Mouse (Mus musculus) intestine, embryonic 15.5 days (tissue): Measurements from ENCODE around the gene Dync1li1. TPM values are rescaled to one million over a fixed set of nuclear protein-coding genes. Genes with fewer than 3 reads are reported as not detected.
"Not testable (repeated sequence)": the region's sequence is repeated elsewhere in the genome, so short reads cannot be mapped to it uniquely, and the experiment has no call there.

Source experiments
- ATAC-seq: fragments of 200-750 bp; cut with Nextera tagmentation; 2 replicates; pipeline ENCODE4 v1.8.0; 2017; ENCODE audit warnings: moderate TSS enrichment, moderate library complexity
- H3K27ac ChIP-seq: fragments of 300-500 bp; sonication (generic); 2 replicates; pipeline ENCODE4 v1.5.1; 2015; ENCODE audit warnings: mild to moderate bottlenecking, inconsistent platforms
- H3K27me3 ChIP-seq: fragments of 300-500 bp; sonication (generic); replicated peaks from 2 replicates; pipeline ENCODE4 v1.6.1; 2015; ENCODE audit warnings: inconsistent platforms
- H3K36me3 ChIP-seq: fragments of 300-500 bp; sonication (generic); 2 replicates; pipeline ENCODE4 v1.6.1; 2015; ENCODE audit warnings: inconsistent platforms
- H3K4me1 ChIP-seq: fragments of 300-500 bp; sonication (generic); replicated peaks from 2 replicates; pipeline ENCODE4 v1.6.1; 2015; ENCODE audit warnings: inconsistent platforms
- H3K4me2 ChIP-seq: fragments of 300-500 bp; sonication (generic); replicated peaks from 2 replicates; pipeline ENCODE4 v1.6.1; 2015; ENCODE audit warnings: mild to moderate bottlenecking, inconsistent platforms
- H3K4me3 ChIP-seq: fragments of 300-500 bp; sonication (generic); replicated peaks from 2 replicates; pipeline ENCODE4 v1.5.1; 2015; ENCODE audit warnings: inconsistent platforms
- H3K9ac ChIP-seq: fragments of 300-500 bp; sonication (generic); 2 replicates; pipeline ENCODE4 v1.6.1; 2015; ENCODE audit warnings: inconsistent platforms
- H3K9me3 ChIP-seq: fragments of 300-500 bp; sonication (generic); 2 replicates; pipeline ENCODE4 v1.6.1; 2016; ENCODE audit warnings: inconsistent platforms
- WGBS: fragments of 180-500 bp; shearing (Covaris S2); methylation state at CpG from one replicate; pipeline ENCODE4 v1.1.7; 2015; 5-methylcytosine and 5-hydroxymethylcytosine counted together
- polyA plus RNA-seq: library from polyadenylated mRNA; unstranded; fragments of >200 nt; fragmentation: Nextera tagmentation; extraction: Ambion mirVana; gene quantifications from 2 replicates; pipeline ENCODE4 v1.2.1, GENCODE M21; 2015

Dync1li1 gene
- polyA plus RNA-seq, 1 experiment from 2014 or later: 49.9 TPM

DNA sequence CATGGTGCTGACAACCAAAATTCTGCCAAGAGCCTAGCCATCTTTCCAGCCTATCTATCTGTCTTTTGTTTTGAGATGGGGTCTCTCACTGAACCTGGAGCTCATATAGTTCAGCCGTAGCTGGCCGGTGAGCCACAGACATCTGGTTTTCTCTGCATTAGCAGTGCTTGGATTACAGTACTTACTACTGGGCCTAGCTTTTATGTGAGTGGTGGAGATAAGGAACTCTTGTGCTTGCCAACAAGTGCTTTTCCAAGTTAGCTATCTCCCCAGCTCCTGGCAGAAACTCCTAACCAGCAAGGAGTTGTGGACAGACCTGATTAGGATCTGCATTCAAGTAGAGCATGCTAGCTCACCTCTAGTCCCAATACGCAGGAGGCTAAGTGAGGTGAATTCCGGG, 19.2 kb downstream of the Dync1li1 start:
- Histone ChIP-seq H3K4me2 (no peak overlapping the region), H3K4me1 (no peaks in the 10 kb centered on the region), H3K9me3 (no peaks in the 10 kb centered on the region), H3K9ac (no peak overlapping the region), H3K4me3 (no peak overlapping the region), H3K36me3 (peaks cover 23% of the 10 kb centered on the region), H3K27ac (no peak overlapping the region), H3K27me3 (no peaks in the 10 kb centered on the region)
- 93% methylated on average over 4 of the region's 4 CpGs for WGBS
- no peak for ATAC-seq

DNA sequence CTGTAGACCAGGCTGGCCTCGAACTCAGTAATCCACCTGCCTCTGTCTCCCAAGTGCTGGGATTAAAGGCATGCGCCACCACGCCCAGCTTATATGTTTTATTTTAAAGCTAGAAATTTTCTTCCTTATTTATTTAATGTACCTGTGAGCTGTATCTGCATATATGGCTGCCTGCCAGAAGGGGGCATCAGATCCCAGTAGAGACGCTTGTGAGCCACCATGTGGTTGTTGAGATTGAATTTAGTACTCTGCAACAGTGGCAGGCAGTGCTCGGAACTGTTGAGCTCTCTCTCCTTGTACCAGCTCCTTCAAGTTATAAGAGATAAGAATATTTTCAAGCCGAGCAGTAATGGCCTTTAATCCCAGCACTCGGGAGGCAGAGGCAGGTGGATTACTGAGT, 21.8 kb downstream of the Dync1li1 start:
- Histone ChIP-seq H3K27ac (no peak overlapping the region), H3K4me1 (no peaks in the 10 kb centered on the region), H3K4me2 (no peak overlapping the region), H3K4me3 (no peak overlapping the region), H3K9ac (no peak overlapping the region), H3K9me3 (no peaks in the 10 kb centered on the region), H3K27me3 (no peaks in the 10 kb centered on the region), H3K36me3 (peaks cover 30% of the 10 kb centered on the region)
- ATAC-seq: no peak
- WGBS: 78% methylated on average over 7 of the region's 7 CpGs

DNA sequence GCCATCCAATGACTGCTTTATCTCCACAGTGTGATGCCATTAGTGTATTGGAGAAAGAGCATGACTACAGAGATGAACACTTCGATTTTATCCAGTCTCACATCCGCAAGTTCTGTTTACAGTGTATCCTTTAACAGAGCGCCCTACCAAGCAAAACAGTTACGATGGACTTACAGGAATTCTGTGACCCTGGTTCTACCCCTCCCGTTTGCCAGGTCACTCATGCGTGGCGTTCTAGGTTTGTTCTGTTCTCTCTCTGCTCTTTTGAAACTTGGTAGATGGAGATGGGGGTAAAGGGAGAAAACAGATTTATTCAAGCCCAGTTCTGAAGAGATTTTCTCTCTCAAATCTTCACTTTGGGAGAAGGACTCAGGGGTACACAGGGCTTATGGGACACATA, 24.9 kb downstream of the Dync1li1 start:
- H3K9ac ChIP-seq: no peak overlapping the region
- peaks cover 29% of the 10 kb centered on the region for H3K36me3 ChIP-seq
- H3K4me3 ChIP-seq: no peak overlapping the region
- H3K9me3 ChIP-seq: no peaks in the 10 kb centered on the region
- H3K4me2 ChIP-seq: no peak overlapping the region
- H3K4me1 ChIP-seq: no peaks in the 10 kb centered on the region
- WGBS: 88% methylated on average over 7 of the region's 7 CpGs
- no peak for ATAC-seq
- no peaks in the 10 kb centered on the region for H3K27me3 ChIP-seq
- H3K27ac ChIP-seq: no peak overlapping the region

DNA sequence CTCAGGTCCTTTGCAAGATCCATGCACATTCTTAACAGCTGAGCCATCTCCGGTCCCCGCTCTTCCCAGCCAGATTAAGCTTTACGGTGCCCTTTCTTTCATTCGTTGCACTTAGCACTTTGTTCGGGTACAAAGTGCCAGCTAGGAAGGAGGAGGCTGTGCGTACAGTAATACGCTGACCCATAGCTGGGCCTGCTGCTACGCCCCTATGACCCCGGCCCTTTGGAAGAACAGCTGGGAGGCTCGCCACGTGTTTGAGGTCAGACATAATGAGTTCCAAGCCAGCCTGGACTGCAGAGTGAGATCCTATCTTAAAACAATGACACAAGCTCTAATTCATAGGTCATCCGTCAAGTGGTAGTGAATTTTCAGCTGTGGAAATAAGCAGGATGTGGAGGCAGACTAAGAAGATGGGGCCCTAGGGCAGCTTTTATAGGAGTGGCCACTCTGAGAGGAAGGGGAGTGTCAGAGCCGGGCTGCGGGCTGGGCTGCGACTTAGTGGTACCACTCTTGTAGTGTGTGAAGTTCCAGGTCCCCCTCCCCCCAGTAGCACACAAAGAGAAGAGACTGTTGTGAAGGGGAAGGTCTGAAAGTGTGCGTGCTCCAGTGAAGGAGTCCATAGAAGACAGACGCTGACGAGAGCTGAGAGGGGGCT, 28.2 kb downstream of the Dync1li1 start:
- Histone ChIP-seq H3K27me3 (no peaks in the 10 kb centered on the region), H3K9me3 (no peaks in the 10 kb centered on the region), H3K9ac (no peak overlapping the region), H3K4me2 (no peak overlapping the region), H3K27ac (no peak overlapping the region), H3K4me3 (no peak overlapping the region), H3K36me3 (peaks cover 39% of the 10 kb centered on the region), H3K4me1 (no peaks in the 10 kb centered on the region)
- ATAC-seq: peak; percentile 39; the same call in 1 of the 2 replicates
- WGBS: 73% methylated on average over 18 of the region's 18 CpGs

DNA sequence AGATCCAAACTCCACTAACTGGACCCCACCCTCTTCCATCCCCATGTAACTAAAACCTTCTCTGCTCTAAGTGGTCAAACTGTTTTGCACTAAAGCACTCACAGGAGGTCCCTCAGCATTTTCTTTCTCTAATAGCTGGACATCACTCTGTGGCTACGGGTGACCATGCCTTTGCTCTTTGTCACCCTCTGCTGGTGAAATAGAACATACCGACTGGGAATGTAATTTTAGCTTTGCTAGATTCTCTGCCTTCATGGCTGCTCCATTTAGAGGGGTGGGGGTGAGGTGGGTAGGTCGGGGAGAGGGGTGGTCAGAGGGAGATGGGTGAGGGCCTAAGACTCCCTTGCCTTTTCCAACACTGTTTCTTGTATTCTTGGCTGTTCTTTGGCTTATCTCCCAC, 38.7 kb downstream of the Dync1li1 start:
- ATAC-seq: no peak
- Histone ChIP-seq H3K27me3 (no peaks in the 10 kb centered on the region), H3K36me3 (peaks cover 16% of the 10 kb centered on the region; the same call in 1 of the 2 replicates), H3K4me1 (peaks cover 6% of the 10 kb centered on the region), H3K4me3 (no peak overlapping the region), H3K27ac (no peak overlapping the region), H3K9me3 (no peaks in the 10 kb centered on the region), H3K4me2 (no peak overlapping the region), H3K9ac (no peak overlapping the region)
- 0% methylated on average over 3 of the region's 3 CpGs for WGBS

DNA sequence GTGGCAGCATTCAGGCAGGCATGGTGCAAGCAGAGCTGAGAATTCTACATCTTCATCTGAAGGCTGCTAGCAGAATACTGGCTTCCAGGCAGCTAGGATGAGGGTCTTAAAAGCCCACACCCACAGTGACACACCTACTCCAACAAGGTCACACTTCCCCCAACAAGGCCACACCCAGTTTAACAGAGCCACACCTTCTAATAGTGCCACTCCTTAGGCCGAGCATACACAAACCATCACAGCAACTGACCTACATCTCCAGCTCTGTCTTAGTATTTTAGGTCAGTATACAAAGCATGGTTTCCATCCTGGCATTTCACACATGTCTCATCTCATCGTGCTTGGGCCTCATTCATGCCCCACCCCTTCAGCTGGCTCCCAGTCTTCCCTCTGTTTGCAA, 39.8 kb downstream of the Dync1li1 start:
- H3K9me3 ChIP-seq, H3K4me3 ChIP-seq, H3K27ac ChIP-seq, H3K36me3 ChIP-seq, H3K9ac ChIP-seq, ATAC-seq, H3K4me2 ChIP-seq, H3K27me3 ChIP-seq, H3K4me1 ChIP-seq: not testable (repeated sequence)
- 24% methylated on average over 2 of the region's 2 CpGs for WGBS

DNA sequence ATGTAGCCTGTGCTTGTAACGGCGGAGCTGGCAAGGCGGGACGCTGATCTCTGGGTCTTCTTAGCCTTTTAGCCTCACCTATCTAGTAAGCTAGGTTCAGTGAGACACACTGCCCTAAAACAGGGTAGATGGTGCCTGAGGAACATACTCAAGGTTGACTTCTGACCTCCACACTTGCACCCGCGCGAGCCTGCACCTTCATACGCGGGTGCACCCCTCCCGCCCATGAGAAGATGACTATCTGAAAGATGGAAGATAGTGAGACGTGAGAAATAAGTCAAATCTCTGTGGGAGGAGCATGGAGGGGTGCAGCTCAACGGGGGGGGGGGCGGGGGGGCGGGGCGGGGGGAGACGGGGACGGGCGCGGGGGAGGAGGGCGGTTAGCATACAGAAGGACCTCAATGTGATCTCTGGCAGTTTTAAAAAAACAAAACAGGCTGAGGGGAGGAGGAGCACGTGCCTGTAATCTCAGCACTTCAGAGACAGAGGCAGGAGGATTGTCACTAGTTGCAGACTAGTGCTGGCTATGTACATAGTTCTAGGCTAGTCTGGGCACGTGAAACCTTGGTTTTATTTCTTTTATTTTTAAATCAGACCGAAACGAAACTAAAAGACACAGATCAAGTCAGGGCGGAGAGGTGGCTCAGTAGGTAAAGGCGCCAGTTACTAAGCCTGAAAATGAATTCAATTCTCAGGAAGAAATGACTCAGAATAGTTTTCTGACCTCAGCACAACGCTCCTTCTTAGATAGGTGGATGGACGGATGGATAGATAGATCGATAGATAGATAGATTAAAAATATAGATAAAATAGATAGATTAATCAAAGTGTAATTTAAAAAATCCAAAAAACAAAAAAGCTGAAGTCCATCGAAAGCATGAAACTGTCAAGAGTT, 41.6 kb downstream of the Dync1li1 start:
- WGBS: 31% methylated on average over 22 of the region's 30 CpGs
- peaks cover 4% of the 10 kb centered on the region; the same call in 1 of the 2 replicates for H3K36me3 ChIP-seq
- H3K9ac ChIP-seq: no peak overlapping the region
- H3K27ac ChIP-seq: 0 out of 2 replicates have a peak overlapping the region, but pooled peaks have one; percentile 15
- peak overlapping the region; percentile 97 for H3K4me3 ChIP-seq
- ATAC-seq: peak; percentile 7; the same call in 1 of the 2 replicates
- peak overlapping the region; percentile 71 for H3K4me2 ChIP-seq
- no peaks in the 10 kb centered on the region for H3K9me3 ChIP-seq
- peaks cover 12% of the 10 kb centered on the region for H3K4me1 ChIP-seq
- H3K27me3 ChIP-seq: no peaks in the 10 kb centered on the region

DNA sequence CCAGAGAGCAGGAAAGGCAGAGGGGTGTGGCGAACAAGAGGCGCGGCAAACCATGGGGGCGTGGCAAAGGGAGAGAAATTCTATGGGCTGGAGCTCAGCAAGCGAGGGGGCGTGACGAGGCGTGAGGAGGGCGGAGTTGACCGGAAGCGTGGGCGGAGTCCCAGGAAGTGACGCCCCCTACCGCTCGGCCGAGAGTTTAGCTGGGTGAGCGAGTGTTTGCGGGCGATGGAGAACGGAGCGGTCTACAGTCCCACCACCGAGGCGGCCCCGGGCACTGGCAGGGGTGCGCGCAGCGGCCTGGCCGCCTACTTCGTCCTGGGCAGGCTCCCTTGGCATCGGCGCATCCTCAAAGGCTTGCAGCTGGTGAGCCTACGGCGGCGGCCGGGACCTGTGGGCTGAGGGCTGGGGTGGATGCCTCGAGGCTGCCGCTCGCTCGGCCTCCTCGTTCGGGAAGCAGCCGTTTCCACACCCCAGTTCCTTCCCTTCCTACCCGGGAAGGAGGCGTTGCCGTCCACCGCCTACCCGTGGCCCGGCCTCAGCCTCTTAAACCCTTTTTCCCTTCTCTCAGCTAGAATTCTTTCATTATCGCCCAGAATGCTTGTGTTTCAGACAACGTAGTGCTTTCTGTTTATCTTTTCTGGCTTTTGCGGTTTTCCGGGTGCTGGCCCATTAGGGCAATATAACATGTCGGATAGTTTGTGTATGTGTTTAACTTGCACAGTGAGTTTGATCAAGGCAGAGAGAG, 42.6 kb downstream of the Dync1li1 start, which contains the start of gene Cmtm6:
Gene Cmtm6, plus strand, starts transcription at position 106 of the 745 bp plus-strand sequence.
- Histone ChIP-seq H3K9ac (peak within 1 kb of the TSS; percentile 94), H3K36me3 (no peaks in the 10 kb centered on the region), H3K4me2 (peak within 1 kb of the TSS; percentile 71), H3K27ac (peak within 1 kb of the TSS; percentile 98), H3K4me1 (peaks cover 12% of the 10 kb centered on the region), H3K4me3 (peak within 1 kb of the TSS; percentile 97), H3K27me3 (no peaks in the 10 kb centered on the region), H3K9me3 (no peaks in the 10 kb centered on the region)
- under 1% methylated on average over 53 of the region's 53 CpGs for WGBS
- peak; percentile 92 for ATAC-seq

DNA sequence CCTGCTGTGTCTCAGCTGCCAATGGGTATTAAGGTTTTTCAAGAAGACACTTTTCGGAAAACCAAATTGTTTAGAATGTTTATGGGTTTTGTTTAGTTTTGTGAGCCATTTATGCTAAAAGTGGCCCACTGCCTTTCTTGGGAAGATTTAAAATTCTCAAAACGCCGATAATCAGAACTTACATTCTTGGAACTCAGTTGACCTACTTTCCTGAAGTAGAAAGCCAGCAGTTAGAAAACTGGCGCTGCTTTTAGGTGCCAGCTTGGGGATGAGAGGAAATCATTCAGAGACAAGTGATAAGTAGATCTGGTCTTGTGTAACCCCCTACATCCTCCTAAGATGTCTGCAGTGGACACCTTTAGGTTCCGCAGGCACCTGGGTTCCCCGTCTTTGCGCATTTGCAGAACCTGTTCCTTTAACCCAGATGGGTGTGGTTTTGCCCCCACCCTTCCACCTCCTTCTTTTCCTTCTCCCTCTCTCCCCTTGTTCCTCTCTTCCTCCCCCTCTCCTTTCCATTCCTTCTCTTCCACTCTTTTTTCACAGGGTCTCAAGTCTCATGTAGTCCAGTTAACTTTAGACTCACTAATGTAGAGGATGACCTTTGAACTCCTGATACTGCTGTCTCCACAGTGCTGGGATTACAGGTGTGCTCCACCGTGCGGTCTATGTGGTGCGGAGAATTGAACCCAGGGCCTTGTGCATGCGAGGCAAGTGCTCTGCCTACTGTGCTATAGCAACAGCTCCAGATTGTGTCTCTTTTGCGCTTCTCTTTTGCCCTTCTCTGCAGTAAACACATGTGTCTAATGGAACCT, 43.5 kb downstream of the Dync1li1 start:
- H3K4me2 ChIP-seq: peak overlapping the region; percentile 71
- WGBS: 53% methylated on average over 12 of the region's 12 CpGs
- H3K4me1 ChIP-seq: peaks cover 16% of the 10 kb centered on the region
- peak overlapping the region; percentile 97 for H3K4me3 ChIP-seq
- ATAC-seq: no peak
- peak overlapping the region; percentile 98 for H3K27ac ChIP-seq
- no peaks in the 10 kb centered on the region for H3K9me3 ChIP-seq
- no peaks in the 10 kb centered on the region for H3K27me3 ChIP-seq
- H3K9ac ChIP-seq: peak overlapping the region; percentile 94
- H3K36me3 ChIP-seq: no peaks in the 10 kb centered on the region

DNA sequence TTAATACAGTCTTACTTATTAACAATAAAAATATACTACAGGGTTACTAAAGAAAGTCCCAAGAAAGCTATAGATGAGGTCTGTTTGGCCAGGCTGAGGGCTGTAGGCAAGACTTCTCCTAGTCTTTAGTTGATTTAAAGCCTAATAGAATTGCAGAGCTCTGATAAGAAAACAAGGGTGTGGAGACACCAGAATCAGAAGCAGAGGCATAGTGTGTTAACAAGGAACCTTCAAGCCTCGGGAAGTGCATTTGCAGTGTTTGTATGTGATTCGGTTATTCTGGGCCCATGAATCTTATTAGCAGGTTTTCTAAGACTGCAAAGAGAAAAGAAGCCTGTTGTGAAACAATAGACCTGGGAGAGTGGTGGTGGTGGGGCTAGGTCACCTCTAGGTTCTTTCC, 44.6 kb downstream of the Dync1li1 start:
- Histone ChIP-seq H3K9me3 (no peaks in the 10 kb centered on the region), H3K27me3 (no peaks in the 10 kb centered on the region), H3K27ac (peak overlapping the region; percentile 56; the same call in 1 of the 2 replicates), H3K4me3 (no peak overlapping the region), H3K4me1 (peaks cover 16% of the 10 kb centered on the region), H3K36me3 (0 out of 2 replicates have a peak, but pooled peaks cover 4% of the 10 kb centered on the region), H3K9ac (no peak overlapping the region), H3K4me2 (peak overlapping the region; percentile 71; the same call in 1 of the 2 replicates)
- ATAC-seq: no peak
- WGBS: 54% methylated on average over 2 of the region's 2 CpGs

DNA sequence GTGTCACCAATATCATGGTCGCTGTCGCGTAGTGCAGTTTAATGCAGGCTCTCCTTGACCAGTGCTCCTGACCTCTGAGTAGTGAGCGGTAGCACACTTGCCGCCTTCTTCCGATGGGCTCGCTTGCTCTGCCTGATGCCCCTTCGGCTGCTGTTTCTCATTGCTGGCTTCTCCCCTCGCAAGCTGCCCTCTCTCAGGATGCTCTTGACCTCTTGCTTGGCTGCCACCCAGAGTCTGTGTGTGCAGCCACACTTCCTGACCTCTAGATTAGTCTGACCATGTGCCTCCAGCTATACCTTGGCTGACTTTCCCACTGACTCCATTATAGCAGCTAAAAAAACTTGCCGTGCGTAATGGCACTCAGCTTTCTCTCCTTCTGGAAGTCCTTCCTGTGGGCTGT, 47.9 kb downstream of the Dync1li1 start:
- no peak overlapping the region for H3K9ac ChIP-seq
- peaks cover 16% of the 10 kb centered on the region for H3K4me1 ChIP-seq
- H3K27me3 ChIP-seq: no peaks in the 10 kb centered on the region
- H3K27ac ChIP-seq: no peak overlapping the region
- 69% methylated on average over 11 of the region's 11 CpGs for WGBS
- no peak overlapping the region for H3K4me3 ChIP-seq
- no peaks in the 10 kb centered on the region for H3K9me3 ChIP-seq
- 0 out of 2 replicates have a peak, but pooled peaks cover 5% of the 10 kb centered on the region for H3K36me3 ChIP-seq
- no peak for ATAC-seq
- no peak overlapping the region for H3K4me2 ChIP-seq
